Mouse (Mus musculus): ENCODE data around the gene Dbr1. TPM values are rescaled to one million over a fixed set of nuclear protein-coding genes. Genes with fewer than 3 reads are reported as not detected.

Dbr1 gene
- polyA plus RNA-seq, 1 experiment, result 6.8 TPM

DNA sequence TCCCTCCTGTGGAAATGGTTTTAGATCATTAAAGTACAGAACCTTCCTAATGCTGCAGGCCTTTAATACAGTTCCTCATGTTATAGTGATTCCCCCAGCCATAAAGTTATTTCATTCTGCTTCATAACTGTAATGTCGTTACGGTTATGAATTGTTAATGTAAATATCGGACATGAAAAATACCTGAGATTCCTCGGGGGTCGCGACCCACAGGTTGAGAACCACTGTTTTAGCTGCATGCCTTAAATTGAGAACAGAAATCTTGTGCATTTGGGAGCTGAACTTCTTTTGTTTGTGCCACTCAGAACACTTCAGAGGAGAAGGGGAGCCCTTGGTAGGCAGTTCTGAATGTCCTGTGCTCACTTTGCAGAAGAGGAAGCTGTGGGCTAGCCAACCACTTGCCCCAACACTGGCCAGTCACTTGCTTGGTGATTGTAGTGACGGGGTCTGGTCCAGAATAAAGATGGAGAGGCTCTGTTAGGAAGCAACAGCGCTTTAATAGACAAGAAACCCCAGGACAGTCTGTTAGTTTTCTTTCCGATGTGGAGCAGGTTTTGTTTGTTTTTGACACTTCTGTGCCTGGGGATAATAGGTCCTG, 55.0 kb downstream of the Dbr1 start:
- H3K4me3 ChIP-seq (replicated peaks; ENCODE audit: extremely low read depth, low read depth, low read length), result no peak overlapping the region
- WGBS, result 55% methylated on average over 9 of the region's 9 CpGs
- no peak for DNase-seq
- no peak for TF ChIP-seq POLR2A (IDR thresholded peaks at IDR 0.05; ENCODE audit: borderline replicate concordance, extremely low read depth, low read depth, low read length)
- TF ChIP-seq CTCF (IDR thresholded peaks at IDR 0.05; ENCODE audit: insufficient read depth, low read length), result no peak
- no peaks in the 10 kb centered on the region; the same call in 1 of the 2 replicates for H3K4me1 ChIP-seq (ENCODE audit: control insufficient read depth, insufficient read depth, low read length)

DNA sequence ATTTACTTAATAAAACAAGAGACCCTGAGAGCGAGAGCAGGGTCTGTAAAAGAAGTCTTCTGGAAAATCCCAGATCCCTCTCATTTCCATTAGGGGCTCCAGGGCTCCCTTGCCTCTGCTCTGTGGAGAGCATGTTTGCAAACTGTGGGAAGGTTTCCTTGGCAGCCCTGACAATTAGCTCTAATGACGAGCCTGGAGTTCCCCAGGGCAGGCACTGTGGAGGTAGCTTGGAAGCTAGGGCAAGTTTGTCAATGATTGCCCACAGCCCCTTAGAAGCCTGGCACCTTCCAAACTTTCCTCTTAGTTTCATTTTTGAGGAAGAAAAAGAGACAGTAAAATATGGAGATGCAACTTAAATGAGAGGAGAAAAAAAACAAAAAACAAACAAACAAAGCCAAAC, 56.2 kb downstream of the Dbr1 start:
- WGBS, result 49% methylated on average over 2 of the region's 2 CpGs
- TF ChIP-seq CTCF (IDR thresholded peaks at IDR 0.05; ENCODE audit: insufficient read depth, low read length) (no peak), POLR2A (IDR thresholded peaks at IDR 0.05; ENCODE audit: borderline replicate concordance, extremely low read depth, low read depth, low read length) (no peak)
- no peak overlapping the region for H3K4me3 ChIP-seq (replicated peaks; ENCODE audit: extremely low read depth, low read depth, low read length)
- no peak for DNase-seq
- H3K4me1 ChIP-seq (ENCODE audit: control insufficient read depth, insufficient read depth, low read length), result no peaks in the 10 kb centered on the region; the same call in 1 of the 2 replicates

DNA sequence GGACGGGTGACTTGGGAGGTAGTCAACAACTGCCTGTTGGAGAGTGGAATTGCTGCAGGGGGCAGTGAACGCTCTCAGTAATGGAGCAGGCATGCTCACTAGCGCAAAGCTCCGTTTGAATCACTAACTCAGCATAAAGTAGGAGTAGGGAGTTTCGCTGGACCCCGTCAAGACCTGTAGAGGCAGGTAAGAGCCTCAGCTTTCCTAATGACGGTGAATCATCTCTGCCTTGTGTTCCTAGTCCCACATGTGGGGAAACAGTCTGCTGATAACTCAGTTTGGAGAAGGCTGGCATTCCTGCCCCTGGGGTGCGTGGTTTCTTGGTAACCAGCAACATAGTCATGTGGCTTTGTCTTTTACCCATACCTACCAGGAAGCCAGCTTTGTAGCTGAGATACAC, 56.7 kb downstream of the Dbr1 start:
- TF ChIP-seq POLR2A (IDR thresholded peaks at IDR 0.05; ENCODE audit: borderline replicate concordance, extremely low read depth, low read depth, low read length) (no peak), CTCF (IDR thresholded peaks at IDR 0.05; ENCODE audit: insufficient read depth, low read length) (peak; percentile 20; the same call in 1 of the 2 replicates)
- 59% methylated on average over 8 of the region's 8 CpGs for WGBS
- Histone ChIP-seq H3K4me3 (replicated peaks; ENCODE audit: extremely low read depth, low read depth, low read length) (no peak overlapping the region), H3K4me1 (ENCODE audit: control insufficient read depth, insufficient read depth, low read length) (no peaks in the 10 kb centered on the region; the same call in 1 of the 2 replicates)
- peak; percentile 17 for DNase-seq

Other genes with a start within 250 kb of the Dbr1 start
- 6.0 and 11.0 TPM in 2 replicates for gene Esyt3, start 217.2 kb upstream of the Dbr1 start, polyA plus RNA-seq (2012; rRNA removed)
- gene Mras, start 138.4 kb upstream of the Dbr1 start, polyA plus RNA-seq (2012; rRNA removed), result 8.5 and 9.2 TPM in 2 replicates
- gene Nme9, start 124.3 kb upstream of the Dbr1 start, polyA plus RNA-seq (2012; rRNA removed), result 11.0 and 12.7 TPM in 2 replicates
- gene Armc8, start 6.9 kb upstream of the Dbr1 start, polyA plus RNA-seq (2012; rRNA removed), result 8.5 and 10.9 TPM in 2 replicates
- 0.05 TPM in 1 of 2 replicates, not detected in the other for gene A4gnt, start 36.7 kb downstream of the Dbr1 start, polyA plus RNA-seq (2012; rRNA removed)
- gene Dzip1l, start 53.7 kb downstream of the Dbr1 start, polyA plus RNA-seq (2012; rRNA removed), result 6.7 and 8.3 TPM in 2 replicates
- gene Cldn18, start 141.5 kb downstream of the Dbr1 start, polyA plus RNA-seq (2012; rRNA removed), result 532 and 587 TPM in 2 replicates

All from lung, adult 2 months (tissue).